Mouse (Mus musculus) WW6 (cell line): ENCODE data around the gene Mrpl50.
"Not testable (repeated sequence)": the region's sequence is repeated elsewhere in the genome, so short reads cannot be mapped to it uniquely, and the experiment has no call there.

Source experiments
- DNase-seq: peaks from one replicate; pipeline ENCODE4 v3.0.0-alpha.2; 2013; ENCODE audit warnings: low read depth, low spot score

Mrpl50 gene

DNA sequence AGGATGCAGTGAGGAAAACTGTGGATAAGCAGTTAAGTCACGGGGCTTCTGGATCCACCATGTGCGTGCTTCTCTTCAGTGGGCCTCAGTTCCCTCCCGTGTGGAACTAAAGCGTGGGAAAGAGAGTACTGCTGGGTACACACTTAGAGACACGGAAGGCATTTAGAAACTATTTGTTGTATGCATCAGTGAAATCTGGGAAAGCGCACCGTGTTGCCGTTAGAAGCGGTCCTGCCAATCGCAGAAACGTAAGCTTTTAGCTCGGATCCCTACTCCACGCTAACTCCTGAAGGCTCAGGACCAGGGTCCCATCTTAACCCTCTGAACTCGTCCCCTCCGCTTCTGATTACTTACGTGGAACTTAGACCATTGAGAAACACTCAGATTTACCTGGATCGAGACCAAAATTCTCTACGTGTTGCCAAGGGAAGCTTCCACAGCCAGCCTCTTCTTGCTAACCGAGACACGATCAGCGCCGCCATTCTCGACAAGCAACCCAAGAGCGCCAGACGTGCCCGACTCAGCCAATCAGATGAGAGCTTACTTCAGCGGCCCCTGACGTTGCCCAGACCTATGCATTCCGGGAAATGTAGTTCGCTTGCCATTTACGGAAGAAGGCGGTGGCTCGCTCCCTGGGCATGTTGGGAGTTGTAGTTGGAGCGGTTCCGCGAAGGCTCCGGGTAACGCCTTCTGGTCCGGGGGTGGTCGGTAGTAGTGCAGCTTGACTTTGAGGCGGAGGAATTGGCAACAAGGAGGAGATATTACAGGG, at the start of gene Mrpl50, which contains the start of gene Zfp189:
TSS of gene Mrpl50 (minus strand) at position 522 of the 769 bp plus-strand sequence.
TSS of gene Zfp189 (plus strand) at position 605 of the 769 bp plus-strand sequence.
- DNase-seq, result peak; percentile 86

DNA sequence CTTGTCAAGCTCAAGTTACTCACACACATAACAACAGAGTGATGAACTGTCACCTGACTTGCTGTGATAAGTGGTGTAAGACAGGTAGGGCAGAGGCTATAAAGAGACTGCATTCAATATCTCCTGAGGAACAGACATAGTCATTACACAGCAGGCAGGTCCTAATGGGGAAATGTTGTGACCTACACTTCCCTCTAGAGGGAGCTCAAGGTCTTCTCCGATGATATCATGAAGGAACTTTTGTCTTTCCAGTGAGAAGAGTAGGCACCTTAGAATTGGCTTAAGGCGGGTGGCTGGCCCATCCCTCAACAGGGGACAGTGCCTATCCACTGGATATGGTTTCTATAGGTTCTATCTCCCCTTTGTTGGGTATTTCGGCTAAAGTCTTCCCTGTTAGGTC, 46.7 kb upstream of the Mrpl50 start:
- DNase-seq, result peak; percentile 22

DNA sequence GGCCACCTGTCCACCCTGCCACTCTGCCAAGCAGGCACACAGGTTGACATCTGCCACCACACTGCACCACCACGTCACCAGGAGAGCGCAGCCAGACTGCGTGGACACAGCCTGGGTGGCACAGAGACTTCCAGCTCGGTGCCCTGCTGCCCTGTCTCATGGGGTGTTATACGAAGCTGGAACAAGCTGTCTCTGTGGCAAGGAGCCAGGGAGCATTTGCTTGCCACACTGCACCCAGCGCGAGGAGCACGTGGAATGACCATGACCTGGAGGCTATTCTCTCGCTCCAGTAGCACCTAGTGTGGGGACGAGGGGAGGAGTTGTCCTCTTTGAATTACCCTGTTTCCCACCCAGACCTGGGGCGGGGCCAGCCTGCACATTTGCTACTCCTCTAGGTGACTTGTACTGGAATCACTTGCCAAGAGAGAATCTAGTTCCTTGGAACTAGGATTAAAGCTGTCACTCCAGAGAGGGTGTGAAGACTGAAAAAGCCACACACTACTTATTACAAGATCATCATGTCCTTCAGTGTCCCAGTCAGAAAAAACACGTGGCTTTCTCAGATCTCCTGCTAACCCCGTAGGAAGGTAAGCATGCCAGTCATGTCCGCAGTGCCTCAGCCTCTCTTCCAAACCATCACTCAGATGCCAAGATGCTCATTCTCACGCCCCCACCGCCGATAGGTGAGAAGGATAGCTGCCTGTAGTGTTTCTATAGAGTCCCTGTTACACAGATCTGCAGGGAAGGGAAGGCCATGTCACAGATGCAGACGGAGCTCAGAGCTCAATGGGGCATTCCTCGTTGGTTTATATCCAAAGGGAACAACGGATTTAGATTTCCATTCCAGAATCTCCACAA, 39.3 kb upstream of the Mrpl50 start:
- no peak for DNase-seq

DNA sequence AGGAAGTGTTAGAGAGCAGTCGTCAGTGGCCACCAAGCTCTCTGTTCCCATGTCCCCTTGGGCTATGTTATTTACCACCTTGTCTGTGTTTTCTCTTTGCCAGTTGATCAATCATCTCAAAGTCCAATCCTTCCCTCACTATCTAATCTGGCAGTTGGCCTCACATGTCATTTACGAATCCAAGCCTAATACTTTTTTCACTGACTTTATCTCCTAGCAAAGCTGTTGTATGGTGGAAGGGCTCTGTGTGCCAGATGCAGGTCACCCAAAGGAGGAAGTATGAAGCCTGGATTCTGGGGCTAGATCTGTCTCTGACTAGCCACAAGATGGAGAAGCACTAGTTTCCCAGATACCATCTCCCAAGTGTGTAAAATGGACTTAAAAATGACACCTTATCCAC, 37.3 kb upstream of the Mrpl50 start:
- no peak for DNase-seq

DNA sequence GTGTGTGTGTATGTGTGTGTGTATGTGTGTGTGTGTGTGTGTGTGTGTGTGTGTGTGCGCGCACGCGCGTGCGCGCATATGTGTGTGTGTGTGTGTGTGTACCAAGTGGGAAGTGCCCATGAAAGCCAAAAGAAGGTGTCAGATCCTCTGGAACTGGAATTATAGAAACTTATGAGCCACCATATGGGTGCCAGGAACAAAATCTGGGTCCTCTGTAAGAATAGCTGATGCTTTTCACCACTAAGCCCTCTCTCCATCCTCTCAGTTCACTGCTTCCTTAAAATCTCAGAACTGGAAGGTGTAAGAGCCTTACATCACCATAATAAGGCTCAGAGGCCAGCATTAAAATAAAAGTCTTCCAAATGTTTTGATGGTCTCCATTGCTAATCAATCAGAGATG, 36.5 kb upstream of the Mrpl50 start:
- DNase-seq, result no peak

DNA sequence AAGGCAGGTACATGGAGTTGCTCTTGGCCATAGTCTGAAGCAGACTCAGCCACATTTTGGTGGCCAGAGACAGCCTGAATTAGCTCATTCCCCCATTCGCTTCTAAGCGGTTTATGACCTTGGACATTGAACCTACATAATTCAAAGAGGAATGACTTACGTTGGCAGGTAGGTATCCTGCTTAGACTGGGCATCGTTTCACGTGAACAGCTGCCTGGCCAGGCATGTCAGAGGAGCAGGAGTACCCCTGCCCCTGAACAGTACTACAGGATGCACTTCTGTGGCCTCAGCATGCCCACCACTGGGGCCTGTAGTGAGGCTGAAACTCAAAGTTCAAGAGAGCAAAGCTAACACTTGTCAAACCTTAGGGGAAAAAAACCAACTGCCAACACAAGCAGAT, 32.5 kb upstream of the Mrpl50 start:
- no peak for DNase-seq

DNA sequence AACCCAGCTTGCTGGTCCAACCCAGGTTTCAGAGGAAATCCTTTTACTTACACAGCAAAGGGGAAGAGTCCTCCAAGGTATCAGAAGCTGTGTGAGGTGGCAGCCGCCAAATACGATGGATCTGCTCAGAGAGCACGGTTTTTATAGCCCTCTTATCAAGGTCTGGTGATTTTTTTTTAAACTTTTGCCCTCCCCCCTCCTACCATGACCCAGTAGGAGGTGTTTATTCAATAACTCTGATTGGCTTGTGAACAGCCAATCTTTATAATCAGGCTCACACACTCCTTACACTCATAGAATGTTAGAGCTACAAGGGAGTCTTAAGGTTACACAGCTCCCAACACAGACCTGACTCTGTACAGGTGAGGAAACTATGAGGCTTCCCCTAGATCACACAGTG, 28.5 kb upstream of the Mrpl50 start, which contains the start of gene Aldob:
TSS of gene Aldob (minus strand) at position 164 of the 400 bp plus-strand sequence.
- DNase-seq, result no peak

DNA sequence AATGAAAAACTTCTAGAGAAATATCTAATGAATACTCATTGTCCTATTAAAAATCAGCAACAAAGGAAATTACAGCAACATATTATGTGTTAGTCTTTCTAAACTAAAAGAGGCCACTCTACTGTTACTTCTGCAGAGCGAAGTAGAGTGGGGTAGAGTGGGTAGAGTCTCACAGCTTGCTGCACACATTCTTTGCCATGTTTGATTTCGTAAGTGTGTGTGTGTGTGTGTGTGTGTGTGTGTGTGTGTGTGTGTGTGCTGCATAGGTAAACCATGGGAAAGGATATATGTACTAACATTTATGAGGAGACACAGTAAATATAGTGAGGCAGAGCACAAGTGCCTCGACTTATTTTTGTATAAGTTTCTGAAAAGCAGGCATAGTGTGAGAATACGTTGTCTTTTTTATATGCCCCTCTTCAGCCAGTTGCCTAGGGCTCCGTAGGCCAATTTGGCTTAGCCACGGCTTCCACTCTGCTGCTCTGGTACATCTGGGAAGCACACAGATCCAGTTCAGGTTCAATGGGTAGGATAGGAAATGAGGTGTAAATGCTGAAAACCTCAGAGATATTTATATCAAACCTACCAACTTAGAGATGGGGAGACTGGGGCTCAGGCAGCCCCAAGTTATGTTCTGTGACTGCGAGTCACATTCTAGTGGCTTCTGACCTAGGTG, 26.8 kb upstream of the Mrpl50 start:
- no peak for DNase-seq

DNA sequence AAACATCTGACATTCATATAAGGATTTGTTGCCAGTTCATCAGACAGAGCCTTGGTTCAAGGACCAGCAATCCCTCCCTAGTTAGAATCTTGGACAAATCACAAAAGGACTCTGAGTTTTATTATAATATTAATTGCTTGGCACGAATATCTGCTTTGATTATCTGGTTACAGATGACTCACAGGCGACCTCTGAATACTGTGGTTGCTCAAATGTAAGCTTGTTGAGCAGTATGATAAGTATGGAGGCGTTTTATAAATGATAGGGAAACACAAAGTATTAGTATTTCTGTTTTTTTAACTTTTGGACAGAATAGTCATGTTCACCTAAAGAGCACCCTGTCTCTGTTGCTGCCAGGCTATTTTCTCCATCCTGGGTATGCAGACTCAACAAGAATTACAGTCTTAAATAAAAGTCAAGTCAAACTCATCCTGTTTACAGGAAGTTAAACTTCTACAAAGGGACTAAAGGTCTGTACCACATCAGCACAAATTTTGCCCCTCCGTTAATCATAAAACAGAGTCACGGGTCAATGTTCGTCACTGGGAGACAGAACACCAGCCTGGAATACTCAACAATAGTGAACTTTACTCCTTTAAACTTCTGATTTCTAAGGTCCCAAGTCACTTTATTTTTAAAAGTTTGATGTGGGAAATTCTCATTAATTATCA, 26.1 kb upstream of the Mrpl50 start:
- no peak for DNase-seq

DNA sequence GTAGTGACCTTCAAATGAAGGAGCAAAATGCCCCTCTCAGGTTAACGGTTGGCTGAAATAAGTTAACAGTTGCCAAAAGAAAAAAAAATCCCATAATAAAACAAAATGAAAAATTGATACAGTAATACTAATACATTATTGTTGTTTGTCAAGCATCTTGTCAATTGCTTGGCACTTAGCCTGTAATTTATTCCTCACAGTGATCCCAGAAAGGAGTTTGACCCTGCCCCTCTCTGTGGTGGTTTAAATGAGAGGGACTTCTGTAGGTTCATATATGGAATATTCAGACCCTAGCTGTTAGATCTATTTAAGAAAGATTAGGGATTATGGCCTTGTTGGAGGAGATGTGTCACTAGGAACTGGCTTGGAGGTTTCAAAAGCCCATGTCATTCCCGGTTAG, 25.1 kb upstream of the Mrpl50 start:
- DNase-seq, result no peak

DNA sequence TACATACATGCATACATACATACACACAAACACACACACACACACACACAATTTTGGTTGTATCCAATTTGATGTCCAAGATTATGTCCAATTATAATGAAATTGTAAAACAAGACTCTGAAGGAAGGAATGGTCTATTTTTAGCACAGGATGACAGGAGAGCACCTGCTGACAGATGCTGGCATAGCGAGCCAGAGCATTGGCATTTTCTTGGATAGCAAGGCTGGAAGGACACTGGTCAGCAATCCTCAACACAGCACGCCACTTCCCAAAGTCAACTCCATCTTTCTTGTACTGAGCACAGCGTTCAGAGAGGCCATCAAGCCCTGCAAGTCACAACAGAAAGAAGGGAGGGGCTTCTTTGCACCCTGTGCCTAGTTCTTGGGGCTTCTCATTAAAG, 20.1 kb upstream of the Mrpl50 start:
- DNase-seq, result no peak

DNA sequence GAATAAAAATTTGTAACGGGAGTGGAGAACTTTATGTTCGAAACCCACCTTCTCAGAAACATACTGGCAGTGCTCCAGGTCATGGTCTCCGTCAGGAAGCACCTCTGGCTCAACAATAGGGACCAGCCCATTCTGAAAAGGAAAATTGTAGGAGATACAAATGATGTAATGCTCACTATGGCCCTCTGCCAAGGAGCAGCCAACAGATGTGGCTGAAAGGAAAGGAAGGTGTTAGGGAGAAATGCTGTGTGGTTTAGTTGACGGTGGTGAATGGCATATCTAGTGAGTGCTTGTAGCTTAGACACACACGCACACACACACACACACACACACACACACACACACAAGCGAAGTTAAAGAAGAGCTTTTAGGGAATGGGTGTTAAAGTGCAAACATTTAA, 18.8 kb upstream of the Mrpl50 start:
- no peak for DNase-seq

DNA sequence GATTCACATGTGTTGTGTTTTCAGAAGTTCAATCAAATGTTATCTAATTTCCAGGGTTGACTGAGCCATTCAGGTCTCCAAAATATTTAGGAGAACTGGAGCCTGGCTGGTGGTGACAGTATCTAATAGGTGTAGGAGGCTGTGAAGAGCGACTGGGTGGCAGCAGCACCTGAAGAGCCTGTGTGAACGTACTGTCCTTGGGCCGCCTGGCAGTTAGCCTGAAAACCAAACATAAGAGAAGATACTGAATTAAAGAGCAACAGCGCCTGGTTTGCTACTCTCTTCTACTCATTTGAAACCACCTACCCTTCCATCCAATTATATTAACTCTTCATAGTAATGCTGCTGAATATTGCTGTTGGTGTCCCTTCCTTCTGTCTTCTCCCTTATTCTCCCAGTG, 15.8 kb upstream of the Mrpl50 start:
- DNase-seq, result no peak

DNA sequence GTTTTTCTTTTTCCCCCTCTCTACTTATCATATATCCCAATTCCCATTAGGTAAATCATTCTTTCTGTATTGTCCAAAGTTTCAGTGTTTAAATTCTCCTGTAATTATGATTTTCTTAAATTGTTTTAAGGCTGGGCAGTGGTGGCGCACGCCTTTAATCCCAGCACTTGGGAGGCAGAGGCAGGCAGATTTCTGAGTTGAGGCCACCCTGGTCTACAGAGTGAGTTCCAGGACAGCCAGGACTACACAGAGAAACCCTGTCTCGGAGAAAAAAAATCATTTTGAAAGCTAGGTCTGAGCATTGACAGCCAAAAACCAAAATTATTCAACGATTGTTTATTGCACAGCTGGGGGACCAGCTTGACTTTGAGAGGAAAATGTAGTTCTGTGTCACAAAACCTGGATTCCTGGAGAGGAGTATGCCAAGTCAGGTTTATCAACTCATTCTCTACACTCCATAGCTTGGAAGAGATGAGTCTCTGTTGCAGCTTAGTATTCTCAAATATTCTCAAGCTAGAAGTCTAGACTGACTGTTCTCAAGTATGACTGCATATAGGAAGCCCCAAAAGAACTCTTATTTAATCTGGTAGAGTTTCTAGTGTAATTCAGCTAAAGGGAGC, 14.9 kb upstream of the Mrpl50 start:
- DNase-seq, result no peak

DNA sequence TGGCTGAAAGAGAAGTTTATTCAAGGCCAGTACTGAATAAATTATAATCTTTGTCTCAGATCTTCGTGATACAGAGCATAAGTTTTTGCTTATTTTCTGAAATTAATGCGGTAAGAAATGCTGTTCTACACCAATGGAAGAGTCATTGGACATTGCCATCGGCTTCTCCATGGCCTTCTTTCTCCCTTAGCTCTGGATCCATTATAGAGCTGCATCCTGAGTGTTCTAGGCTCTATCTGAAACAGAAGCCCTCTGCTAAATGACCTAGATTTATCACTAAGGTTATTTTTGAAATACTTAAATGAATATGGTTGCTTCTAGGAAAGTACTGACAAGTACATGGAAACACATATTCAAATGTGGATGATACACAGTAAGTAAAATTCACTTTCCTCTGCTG, 14.1 kb upstream of the Mrpl50 start:
- DNase-seq, result no peak

DNA sequence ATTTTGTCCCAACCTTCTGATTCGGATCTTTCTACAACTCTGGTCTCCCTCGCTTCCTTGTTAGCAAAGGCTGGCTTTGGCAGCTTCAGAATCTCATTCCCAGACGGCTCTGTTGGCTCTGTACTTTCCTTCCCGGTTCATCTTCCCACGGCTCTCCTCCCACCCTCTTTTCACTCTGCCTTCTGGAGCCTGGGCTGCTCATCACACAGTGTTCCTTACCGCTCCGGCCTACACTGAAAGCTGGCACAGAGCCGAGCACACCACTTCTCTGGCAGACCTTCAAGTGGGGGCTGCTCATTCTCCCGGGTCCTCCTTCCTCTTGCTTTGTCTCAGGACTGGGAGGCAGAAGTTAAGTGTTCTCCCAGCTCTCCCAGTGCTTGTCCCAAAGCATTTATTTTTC, 1.7 kb upstream of the Mrpl50 start:
- no peak for DNase-seq

DNA sequence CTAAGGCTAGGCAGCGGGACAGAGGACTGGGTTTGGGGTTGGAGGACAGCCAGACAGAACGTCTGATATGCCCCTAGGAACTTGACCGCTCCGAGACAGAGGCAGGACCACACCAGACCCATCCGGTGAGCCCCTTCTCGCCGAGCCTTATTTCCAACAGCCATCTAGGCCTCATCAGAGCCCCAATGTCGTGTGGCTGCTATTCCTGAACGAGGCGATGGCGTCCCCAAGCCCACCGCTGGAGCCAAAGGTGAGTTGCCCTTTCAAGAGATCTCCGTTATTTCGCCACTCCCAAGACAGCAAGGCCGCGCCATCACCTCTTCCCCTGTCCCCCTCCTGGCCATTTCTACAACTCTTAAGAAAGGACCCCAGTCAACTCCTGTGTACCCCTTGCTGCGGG, 453 bp upstream of the Mrpl50 start:
- peak; percentile 13 for DNase-seq

DNA sequence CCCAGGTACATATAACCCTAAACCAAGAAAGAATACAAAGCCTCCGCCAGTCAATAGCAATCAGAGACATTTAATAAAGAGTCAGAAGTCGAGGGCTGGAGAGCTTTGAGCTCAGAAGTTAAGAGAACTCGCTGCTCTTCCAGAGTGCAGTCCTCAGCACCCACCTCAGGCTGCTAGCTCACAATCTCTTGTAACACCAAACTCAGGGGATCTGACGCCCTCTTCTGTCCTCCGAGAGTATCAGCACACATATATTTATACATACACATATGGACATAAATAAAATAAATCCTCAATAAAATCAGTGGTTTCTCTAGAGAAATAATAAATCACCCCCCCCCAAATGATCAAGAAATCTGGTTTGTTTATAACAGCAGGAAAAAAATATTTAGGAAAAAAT, 1.4 kb downstream of the Mrpl50 start:
- peak; percentile 49 for DNase-seq

DNA sequence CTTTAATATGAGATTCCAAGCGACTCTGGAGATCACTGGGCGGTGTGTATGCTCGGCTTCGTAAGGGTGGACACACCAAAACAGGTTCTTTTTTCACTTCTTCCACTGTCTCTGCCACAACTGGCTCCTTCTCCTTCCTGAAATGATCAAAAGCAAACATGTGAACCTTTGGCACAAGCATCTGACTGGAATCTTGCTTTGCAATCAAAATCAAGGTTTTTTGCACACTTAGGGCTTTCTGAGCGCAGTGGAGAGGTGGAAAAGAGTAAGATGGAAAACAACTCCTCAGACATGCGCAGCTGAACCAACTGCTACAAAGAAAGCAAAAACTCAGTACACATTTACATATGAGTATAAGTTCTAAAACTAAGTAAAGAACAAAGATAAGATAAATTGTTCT, 6.5 kb downstream of the Mrpl50 start:
- DNase-seq, result no peak

DNA sequence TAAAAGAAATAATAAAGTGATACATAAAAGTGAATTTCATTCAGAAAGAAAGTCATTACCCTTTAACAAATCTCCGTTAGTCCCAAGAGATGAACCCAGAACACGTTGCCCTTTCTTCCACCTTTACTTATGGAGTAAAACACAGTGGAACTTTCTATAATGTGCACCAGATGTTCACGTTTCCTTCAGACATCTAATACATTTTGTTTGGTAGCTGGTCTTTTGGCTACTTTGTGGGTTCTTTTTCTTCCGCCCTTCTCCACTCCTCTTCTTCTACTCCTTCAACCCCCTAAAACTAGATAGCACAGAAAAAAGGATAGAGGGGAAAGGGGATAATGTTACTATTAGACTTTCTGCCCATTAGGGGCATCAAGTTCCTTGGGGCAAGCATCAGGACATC, 8.3 kb downstream of the Mrpl50 start:
- no peak for DNase-seq

DNA sequence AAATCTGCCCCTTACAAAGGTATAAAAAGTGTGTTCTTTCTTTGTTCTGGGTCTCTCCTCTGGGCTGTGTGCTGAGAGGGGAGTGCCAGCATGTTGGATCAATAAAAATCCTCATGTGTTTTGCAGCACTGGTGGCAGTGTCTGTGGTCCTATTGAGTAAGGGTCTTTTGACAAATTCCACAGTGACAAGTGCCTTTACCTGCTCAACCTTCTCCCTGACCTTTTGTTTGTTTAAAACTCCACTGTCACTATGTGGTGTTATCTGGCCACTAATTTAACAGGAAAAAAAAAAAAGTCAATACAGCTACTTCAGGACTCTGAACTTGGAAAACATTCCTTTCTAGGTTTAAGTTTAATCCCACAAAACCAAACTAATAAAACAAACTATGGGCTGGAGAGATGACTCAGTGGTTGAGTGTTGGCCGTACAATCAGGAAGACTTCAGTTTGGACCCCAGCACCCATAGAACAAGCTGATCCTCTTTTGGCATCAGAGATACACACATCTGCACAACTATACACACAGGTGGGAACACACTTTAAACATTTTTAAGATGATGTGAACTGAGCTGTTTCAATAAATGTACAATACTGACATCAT, 10.6 kb downstream of the Mrpl50 start:
- not testable (repeated sequence) for DNase-seq
